Mouse (Mus musculus): ENCODE results near the gene Oit1. TPM values are rescaled to one million over a fixed set of nuclear protein-coding genes. Genes with fewer than 3 reads are reported as not detected.

Gene Oit1
- total and polyA plus RNA-seq, 2 experiments from 2014 or later = not detected

- no peak for TF ChIP-seq CTCF (IDR thresholded peaks at IDR 0.05)
- DNase-seq (ENCODE audit: low spot score) (peak; percentile 31), ATAC-seq (ENCODE audit: low FRiP score) (no peak)
- Histone ChIP-seq H3K9me3 (ENCODE audit: low read length) (no peaks in the 10 kb centered on the region), H3K27me3 (ENCODE audit: insufficient read depth, low read length) (peaks cover 21% of the 10 kb centered on the region), H3K4me1 (ENCODE audit: insufficient read depth, low read length) (peaks cover 17% of the 10 kb centered on the region), H3K27ac (ENCODE audit: low read depth, low read length) (no peak overlapping the region), H3K9ac (replicated peaks; ENCODE audit: low read length, poor library complexity, severe bottlenecking) (no peak overlapping the region), H3K4me2 (ENCODE audit: low read depth, low read length, poor library complexity, severe bottlenecking) (no peak overlapping the region), H3K4me3 (ENCODE audit: low read depth, low read length) (no peak overlapping the region), H3K36me3 (ENCODE audit: insufficient read depth, low read length) (no peaks in the 10 kb centered on the region)
- WGBS = 32% methylated on average over 7 of the region's 7 CpGs
Observed at GRCm38 (mm10) chr14:8313877-8314276, 64.7 kb downstream of the Oit1 start.

- H3K4me2 ChIP-seq (ENCODE audit: low read depth, low read length, poor library complexity, severe bottlenecking) = peak overlapping the region; percentile 24
- H3K4me3 ChIP-seq (ENCODE audit: low read depth, low read length) = no peak overlapping the region
- WGBS = 11% methylated on average over 9 of the region's 9 CpGs
- no peak for TF ChIP-seq CTCF (IDR thresholded peaks at IDR 0.05)
- H3K27ac ChIP-seq (ENCODE audit: low read depth, low read length) = 0 out of 2 replicates have a peak overlapping the region, but pooled peaks have one; percentile 26
- no peak overlapping the region for H3K9ac ChIP-seq (replicated peaks; ENCODE audit: low read length, poor library complexity, severe bottlenecking)
- peaks cover 11% of the 10 kb centered on the region for H3K4me1 ChIP-seq (ENCODE audit: insufficient read depth, low read length)
- H3K9me3 ChIP-seq (ENCODE audit: low read length) = no peaks in the 10 kb centered on the region
- ATAC-seq (ENCODE audit: low FRiP score) (peak; percentile 64), DNase-seq (ENCODE audit: low spot score) (peak; percentile 41)
- no peaks in the 10 kb centered on the region for H3K27me3 ChIP-seq (ENCODE audit: insufficient read depth, low read length)
- H3K36me3 ChIP-seq (ENCODE audit: insufficient read depth, low read length) = no peaks in the 10 kb centered on the region
Observed at GRCm38 (mm10) chr14:8309621-8310141, 68.9 kb downstream of the Oit1 start.

GRCm38 (mm10) chr14:8308650-8309049, 69.9 kb downstream of the Oit1 start:
- no peak overlapping the region for H3K27ac ChIP-seq (ENCODE audit: low read depth, low read length)

GRCm38 (mm10) chr14:8306884-8307283, 71.7 kb downstream of the Oit1 start:
- H3K9ac ChIP-seq (replicated peaks; ENCODE audit: low read length, poor library complexity, severe bottlenecking) = no peak overlapping the region
- H3K36me3 ChIP-seq (ENCODE audit: insufficient read depth, low read length) = no peaks in the 10 kb centered on the region
- H3K4me2 ChIP-seq (ENCODE audit: low read depth, low read length, poor library complexity, severe bottlenecking) = no peak overlapping the region
- 78% methylated on average over 6 of the region's 6 CpGs for WGBS
- no peak for DNase-seq (ENCODE audit: low spot score)
- no peaks in the 10 kb centered on the region for H3K9me3 ChIP-seq (ENCODE audit: low read length)
- peaks cover 11% of the 10 kb centered on the region for H3K4me1 ChIP-seq (ENCODE audit: insufficient read depth, low read length)
- H3K27ac ChIP-seq (ENCODE audit: low read depth, low read length) = no peak overlapping the region
- no peak overlapping the region for H3K4me3 ChIP-seq (ENCODE audit: low read depth, low read length)
- H3K27me3 ChIP-seq (ENCODE audit: insufficient read depth, low read length) = no peaks in the 10 kb centered on the region
- no peak for TF ChIP-seq CTCF (IDR thresholded peaks at IDR 0.05)
- ATAC-seq (ENCODE audit: low FRiP score) = no peak

More at GRCm38 (mm10) chr14:8308650-8309049, 69.9 kb downstream of the Oit1 start:
- no peak for ATAC-seq (ENCODE audit: low FRiP score)
- no peak overlapping the region for H3K4me3 ChIP-seq (ENCODE audit: low read depth, low read length)
- TF ChIP-seq CTCF (IDR thresholded peaks at IDR 0.05) = peak; percentile 33; the same call in 1 of the 2 replicates
- no peaks in the 10 kb centered on the region for H3K27me3 ChIP-seq (ENCODE audit: insufficient read depth, low read length)
- no peak overlapping the region for H3K4me2 ChIP-seq (ENCODE audit: low read depth, low read length, poor library complexity, severe bottlenecking)
- H3K4me1 ChIP-seq (ENCODE audit: insufficient read depth, low read length) = peaks cover 11% of the 10 kb centered on the region
- DNase-seq (ENCODE audit: low spot score) = no peak
- no peaks in the 10 kb centered on the region for H3K9me3 ChIP-seq (ENCODE audit: low read length)
- no peaks in the 10 kb centered on the region for H3K36me3 ChIP-seq (ENCODE audit: insufficient read depth, low read length)
- H3K9ac ChIP-seq (replicated peaks; ENCODE audit: low read length, poor library complexity, severe bottlenecking) = no peak overlapping the region
- 79% methylated on average over 3 of the region's 3 CpGs for WGBS

GRCm38 (mm10) chr14:8305014-8305413, 73.5 kb downstream of the Oit1 start:
- no peak overlapping the region for H3K4me3 ChIP-seq (ENCODE audit: low read depth, low read length)
- DNase-seq (ENCODE audit: low spot score) (no peak), ATAC-seq (ENCODE audit: low FRiP score) (no peak)
- 59% methylated on average over 3 of the region's 3 CpGs for WGBS
- peaks cover 7% of the 10 kb centered on the region for H3K4me1 ChIP-seq (ENCODE audit: insufficient read depth, low read length)
- no peak overlapping the region for H3K4me2 ChIP-seq (ENCODE audit: low read depth, low read length, poor library complexity, severe bottlenecking)
- H3K27me3 ChIP-seq (ENCODE audit: insufficient read depth, low read length) = no peaks in the 10 kb centered on the region
- H3K27ac ChIP-seq (ENCODE audit: low read depth, low read length) = no peak overlapping the region
- TF ChIP-seq CTCF (IDR thresholded peaks at IDR 0.05) = no peak
- no peaks in the 10 kb centered on the region for H3K36me3 ChIP-seq (ENCODE audit: insufficient read depth, low read length)
- no peaks in the 10 kb centered on the region for H3K9me3 ChIP-seq (ENCODE audit: low read length)
- no peak overlapping the region for H3K9ac ChIP-seq (replicated peaks; ENCODE audit: low read length, poor library complexity, severe bottlenecking)

- H3K27me3 ChIP-seq (ENCODE audit: insufficient read depth, low read length) = no peaks in the 10 kb centered on the region
Observed at GRCm38 (mm10) chr14:8304082-8304481, 74.5 kb downstream of the Oit1 start.

More at GRCm38 (mm10) chr14:8304082-8304481, 74.5 kb downstream of the Oit1 start:
- no peak overlapping the region for H3K4me3 ChIP-seq (ENCODE audit: low read depth, low read length)
- no peak for ATAC-seq (ENCODE audit: low FRiP score)
- H3K4me2 ChIP-seq (ENCODE audit: low read depth, low read length, poor library complexity, severe bottlenecking) = no peak overlapping the region
- H3K4me1 ChIP-seq (ENCODE audit: insufficient read depth, low read length) = no peaks in the 10 kb centered on the region
- H3K36me3 ChIP-seq (ENCODE audit: insufficient read depth, low read length) = no peaks in the 10 kb centered on the region
- no peak overlapping the region for H3K27ac ChIP-seq (ENCODE audit: low read depth, low read length)
- H3K9me3 ChIP-seq (ENCODE audit: low read length) = no peaks in the 10 kb centered on the region
- H3K9ac ChIP-seq (replicated peaks; ENCODE audit: low read length, poor library complexity, severe bottlenecking) = no peak overlapping the region
- TF ChIP-seq CTCF (IDR thresholded peaks at IDR 0.05) = no peak
- DNase-seq (ENCODE audit: low spot score) = no peak
